Mouse (Mus musculus): ENCODE results near the gene Chst15.

GRCm38 (mm10) chr7:132356185-132356584 is 39.2 kb upstream of the Chst15 start:
- TF ChIP-seq CTCF (conservative IDR thresholded peaks at IDR 0.05; ENCODE audit: low read length) (no peak), NANOG (IDR thresholded peaks at IDR 0.05; ENCODE audit: borderline replicate concordance, low read length) (no peak), POU5F1 (IDR thresholded peaks at IDR 0.05; ENCODE audit: borderline replicate concordance, low read length) (no peak)

All from E14TG2a.4 (cell line).